Mouse (Mus musculus) intestine, embryonic 14.5 days (tissue): ENCODE results near the gene Upf3a. TPM values are rescaled to one million over a fixed set of nuclear protein-coding genes. Genes with fewer than 3 reads are reported as not detected.
"Not testable (repeated sequence)": the region's sequence is repeated elsewhere in the genome, so short reads cannot be mapped to it uniquely, and the experiment has no call there.

Experiments
- ATAC-seq: fragments of 200-750 bp; cut with Nextera tagmentation; replicated peaks from 2 replicates; pipeline ENCODE4 v1.8.0; 2017; ENCODE audit warnings: low read depth, moderate number of reproducible peaks, moderate TSS enrichment, moderate library complexity; ENCODE audit not compliant: low FRiP score, low TSS enrichment
- DNase-seq: peaks from one replicate; pipeline ENCODE4 v3.0.0-alpha.2; 2018; ENCODE audit warnings: low spot score
- H3K27ac ChIP-seq: fragments of 300-500 bp; sonication (generic); 2 replicates; pipeline ENCODE4 v1.5.1; 2014; ENCODE audit warnings: low read depth, mild to moderate bottlenecking, control low read depth
- H3K27me3 ChIP-seq: fragments of 300-500 bp; sonication (generic); replicated peaks from 2 replicates; pipeline ENCODE4 v1.6.1; 2014; ENCODE audit warnings: low read length, control low read depth; ENCODE audit not compliant: control insufficient read depth, insufficient read depth
- H3K36me3 ChIP-seq: fragments of 300-500 bp; sonication (generic); 2 replicates; pipeline ENCODE4 v1.6.1; 2014; ENCODE audit warnings: low read length, control low read depth; ENCODE audit not compliant: control insufficient read depth, insufficient read depth
- H3K4me1 ChIP-seq: fragments of 300-500 bp; sonication (generic); replicated peaks from 2 replicates; pipeline ENCODE4 v1.6.1; 2014; ENCODE audit warnings: low read length, control low read depth, mixed read lengths; ENCODE audit not compliant: control insufficient read depth, insufficient read depth
- H3K4me2 ChIP-seq: fragments of 300-500 bp; sonication (generic); 2 replicates; pipeline ENCODE4 v1.6.1; 2014; ENCODE audit warnings: low read length
- H3K4me3 ChIP-seq: fragments of 300-500 bp; sonication (generic); 2 replicates; pipeline ENCODE4 v1.5.1; 2014; ENCODE audit warnings: low read depth, low read length, control low read depth, mixed read lengths
- H3K9ac ChIP-seq: fragments of 300-500 bp; sonication (generic); 2 replicates; pipeline ENCODE4 v1.6.1; 2014; ENCODE audit warnings: mild to moderate bottlenecking, low read length
- H3K9me3 ChIP-seq: fragments of 300-500 bp; sonication (generic); 2 replicates; pipeline ENCODE4 v1.6.1; 2016; ENCODE audit warnings: low read length, control low read depth; ENCODE audit not compliant: control insufficient read depth
- WGBS: fragments of 180-500 bp; shearing (Covaris S2); extraction: QIAGEN DNeasy Blood & Tissue Kit; methylation state at CpG from one replicate; pipeline ENCODE4 v1.1.7; 2014; 5-methylcytosine and 5-hydroxymethylcytosine counted together
- polyA plus RNA-seq: library from polyadenylated mRNA; unstranded; fragments of >200 nt; fragmentation: Nextera tagmentation; extraction: Ambion mirVana; gene quantifications from 2 replicates; pipeline ENCODE4 v1.2.1, GENCODE M21; 2014

Upf3a gene
- polyA plus RNA-seq: 36.7 and 41.5 TPM in 2 replicates

DNA sequence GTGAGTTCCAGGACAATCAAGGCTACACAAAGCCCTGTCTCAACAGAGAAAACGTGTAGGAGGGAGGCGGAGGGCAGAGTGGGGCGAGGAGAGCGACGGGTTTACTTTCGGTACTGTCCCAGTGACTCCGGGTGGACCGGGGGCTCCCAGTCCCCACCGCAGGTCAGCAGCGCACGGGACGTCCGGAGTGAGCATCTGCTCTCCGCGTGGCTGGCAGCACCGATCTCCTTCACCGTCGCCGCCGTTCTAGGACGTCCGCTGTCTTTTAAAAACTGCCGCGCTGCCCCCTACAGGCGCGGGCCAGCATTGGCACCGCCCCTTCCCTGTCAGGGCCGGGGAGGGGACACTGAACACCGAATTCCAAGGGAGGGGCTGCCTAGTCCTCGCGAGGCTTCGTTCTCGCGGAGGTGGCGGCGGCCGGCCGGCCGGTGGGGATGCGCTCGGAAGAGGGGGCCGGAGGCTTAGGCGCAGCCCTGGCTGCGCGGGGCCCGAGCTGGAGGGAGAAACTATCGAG lies at the start of gene Upf3a:
Upf3a (plus strand) TSS at position 366 of the 514 bp plus-strand sequence.
- peak within 1 kb of the TSS; percentile 98 for H3K9ac ChIP-seq
- H3K4me2 ChIP-seq: peak within 1 kb of the TSS; percentile 82
- H3K36me3 ChIP-seq: peaks cover 46% of the 10 kb centered on the region
- no peaks in the 10 kb centered on the region for H3K27me3 ChIP-seq
- peak; percentile 95 for DNase-seq
- no peaks in the 10 kb centered on the region for H3K9me3 ChIP-seq
- peak; percentile 94 for ATAC-seq
- H3K27ac ChIP-seq: peak within 1 kb of the TSS; percentile 98
- H3K4me3 ChIP-seq: peak within 1 kb of the TSS; percentile 72
- WGBS: under 1% methylated on average over 47 of the region's 47 CpGs
- peaks cover 9% of the 10 kb centered on the region for H3K4me1 ChIP-seq

DNA sequence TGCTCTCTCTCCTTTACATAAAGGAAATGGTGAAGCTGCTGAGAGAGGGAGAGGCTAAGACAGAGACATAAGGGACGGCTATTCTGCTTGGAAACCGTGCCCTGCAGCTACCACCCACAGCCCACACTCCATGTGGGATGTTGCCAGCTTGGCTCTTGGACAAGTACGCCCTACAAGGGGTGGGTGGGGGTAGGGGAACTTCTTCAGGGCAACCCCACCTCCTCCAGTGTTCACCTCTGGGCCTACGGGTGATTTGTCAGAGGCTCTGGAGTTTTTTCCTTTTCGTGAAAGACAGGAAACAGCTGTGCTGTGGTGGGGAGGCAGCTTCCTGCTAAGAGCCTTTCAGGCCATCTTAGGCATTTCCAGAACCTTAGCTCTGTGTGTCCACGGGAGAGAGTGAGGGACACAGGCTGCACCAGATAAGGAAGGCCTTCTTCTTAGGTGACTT lies 45.1 kb upstream of the Upf3a start:
- Histone ChIP-seq H3K27ac (peak overlapping the region; percentile 83), H3K36me3 (no peaks in the 10 kb centered on the region), H3K4me2 (peak overlapping the region; percentile 20), H3K4me1 (peaks cover 8% of the 10 kb centered on the region; the same call in 1 of the 2 replicates), H3K27me3 (no peaks in the 10 kb centered on the region), H3K9ac (no peak overlapping the region), H3K9me3 (no peaks in the 10 kb centered on the region), H3K4me3 (no peak overlapping the region)
- DNase-seq (peak; percentile 59), ATAC-seq (peak; percentile 62)
- WGBS: 14% methylated on average over 6 of the region's 6 CpGs

DNA sequence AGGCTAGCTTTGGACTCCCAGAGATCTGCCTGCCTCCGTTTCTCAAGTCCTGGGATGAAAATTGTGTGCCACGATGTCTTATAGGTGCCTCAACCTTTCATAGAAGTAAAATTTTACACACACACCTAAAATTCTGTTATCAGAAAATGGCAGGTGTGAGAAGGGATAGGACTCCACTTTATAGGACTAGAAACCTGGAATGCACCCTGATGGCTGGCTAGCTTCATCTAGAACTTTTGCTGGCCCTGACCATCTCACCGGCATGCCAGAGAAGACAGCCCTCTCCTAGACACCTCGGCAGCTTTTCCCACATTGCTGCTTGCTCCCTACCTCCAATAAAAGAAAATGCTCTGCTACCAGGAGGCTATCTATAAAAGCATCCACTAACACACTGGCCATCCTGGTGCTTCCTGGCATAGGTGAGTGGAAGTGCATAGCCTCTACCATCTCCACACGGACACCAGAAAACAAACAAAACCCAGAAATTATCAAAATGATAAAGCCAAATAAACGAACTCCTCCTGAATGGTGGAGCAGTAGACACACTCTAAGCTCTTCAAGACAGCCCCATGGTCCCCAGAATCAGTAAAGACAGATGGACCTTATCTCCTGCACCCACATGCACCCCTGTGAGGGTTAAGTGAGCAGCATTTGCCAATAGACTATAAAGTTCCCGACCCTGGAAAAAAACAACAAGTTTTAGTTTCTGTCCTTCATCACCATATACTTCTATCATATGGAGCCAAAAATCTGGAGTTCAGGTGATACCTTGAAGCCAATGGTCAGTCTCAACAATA lies 44.4 kb upstream of the Upf3a start:
- no peak for DNase-seq
- 82% methylated on average over 7 of the region's 7 CpGs for WGBS

DNA sequence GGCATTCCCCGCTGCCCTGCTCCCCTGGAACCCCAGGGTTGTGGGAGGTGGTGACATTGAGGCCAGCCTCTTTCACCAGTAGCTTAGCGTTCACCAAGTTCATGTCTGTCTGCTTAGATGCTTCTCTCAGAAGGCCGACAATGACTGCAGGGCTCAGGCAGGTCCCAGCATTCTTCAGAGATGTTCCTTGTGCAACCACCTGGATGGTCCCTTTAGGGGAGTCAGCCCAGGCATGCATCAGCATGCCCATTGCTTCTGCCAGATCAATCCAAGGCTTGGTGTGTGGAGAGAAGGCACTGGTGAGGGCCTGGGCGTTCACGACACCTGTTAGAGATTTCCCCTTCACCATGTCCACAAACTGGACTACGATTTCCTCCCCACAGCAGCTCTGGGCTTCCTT lies 39.2 kb upstream of the Upf3a start:
- not testable (repeated sequence) for ATAC-seq, H3K27ac ChIP-seq, H3K27me3 ChIP-seq, H3K36me3 ChIP-seq, H3K9ac ChIP-seq, H3K4me3 ChIP-seq, H3K4me2 ChIP-seq, DNase-seq, H3K9me3 ChIP-seq
- H3K4me1 ChIP-seq: peaks cover 13% of the 10 kb centered on the region
- WGBS: 97% methylated on average over 5 of the region's 6 CpGs

More for the DNA sequence above, 44.4 kb upstream of the Upf3a start:
- H3K27me3 ChIP-seq: no peaks in the 10 kb centered on the region
- H3K4me3 ChIP-seq: no peak overlapping the region
- H3K36me3 ChIP-seq: no peaks in the 10 kb centered on the region
- H3K4me2 ChIP-seq: no peak overlapping the region
- peak overlapping the region; percentile 83 for H3K27ac ChIP-seq
- ATAC-seq: no peak
- H3K9me3 ChIP-seq: no peaks in the 10 kb centered on the region
- no peak overlapping the region for H3K9ac ChIP-seq
- peaks cover 8% of the 10 kb centered on the region; the same call in 1 of the 2 replicates for H3K4me1 ChIP-seq

DNA sequence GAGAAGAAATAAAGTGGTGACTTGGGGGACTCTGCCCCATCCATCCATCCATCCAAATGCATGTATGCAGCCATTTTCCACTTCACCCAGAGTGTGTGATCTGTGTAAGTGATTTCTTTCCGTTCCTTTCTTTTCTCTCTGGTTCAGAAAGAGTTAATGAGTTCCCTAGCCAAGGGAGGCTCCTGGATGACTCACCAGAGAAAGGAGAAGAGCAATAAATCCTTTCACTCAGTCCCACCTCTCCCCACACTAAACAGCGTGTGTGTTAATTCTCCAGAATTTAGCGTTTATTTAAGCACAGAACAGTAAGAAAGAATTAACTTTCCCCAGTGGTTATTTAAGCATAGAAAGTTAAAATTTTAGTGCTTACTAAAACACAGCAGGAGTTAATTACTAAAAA lies 37.8 kb upstream of the Upf3a start:
- H3K4me1 ChIP-seq: peaks cover 13% of the 10 kb centered on the region
- ATAC-seq (peak; percentile 81), DNase-seq (no peak)
- H3K27me3 ChIP-seq: no peaks in the 10 kb centered on the region
- H3K9me3 ChIP-seq: no peaks in the 10 kb centered on the region
- H3K9ac ChIP-seq: no peak overlapping the region
- H3K4me3 ChIP-seq: no peak overlapping the region
- peak overlapping the region; percentile 43; the same call in 1 of the 2 replicates for H3K27ac ChIP-seq
- 2% methylated on average over 3 of the region's 3 CpGs for WGBS
- no peaks in the 10 kb centered on the region for H3K36me3 ChIP-seq
- peak overlapping the region; percentile 29; the same call in 1 of the 2 replicates for H3K4me2 ChIP-seq

DNA sequence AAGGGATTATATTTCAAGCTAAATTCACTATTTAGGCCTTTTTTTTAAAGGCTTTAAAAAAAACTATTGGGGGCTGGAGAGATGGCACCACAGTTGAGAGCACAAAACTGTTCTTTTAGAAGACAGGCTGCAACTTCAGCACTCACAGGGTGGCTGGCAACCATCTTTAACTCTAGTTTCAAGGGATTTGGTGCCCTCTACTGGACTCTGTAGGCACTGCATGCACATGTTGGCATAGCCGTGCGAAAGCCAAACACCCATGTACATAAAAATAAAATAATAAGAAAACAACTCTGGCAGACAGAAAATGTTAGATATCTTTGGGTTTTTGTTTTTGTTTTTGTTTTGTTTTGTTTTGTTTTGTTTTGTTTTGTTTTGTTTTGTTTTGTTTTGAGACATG lies 31.7 kb upstream of the Upf3a start:
- no peaks in the 10 kb centered on the region for H3K9me3 ChIP-seq
- H3K9ac ChIP-seq: no peak overlapping the region
- DNase-seq (peak; percentile 89), ATAC-seq (no peak)
- no peak overlapping the region for H3K4me3 ChIP-seq
- H3K27me3 ChIP-seq: no peaks in the 10 kb centered on the region
- H3K4me2 ChIP-seq: no peak overlapping the region
- 27% methylated on average over 2 of the region's 2 CpGs for WGBS
- H3K36me3 ChIP-seq: no peaks in the 10 kb centered on the region
- H3K4me1 ChIP-seq: peaks cover 11% of the 10 kb centered on the region
- H3K27ac ChIP-seq: no peak overlapping the region

DNA sequence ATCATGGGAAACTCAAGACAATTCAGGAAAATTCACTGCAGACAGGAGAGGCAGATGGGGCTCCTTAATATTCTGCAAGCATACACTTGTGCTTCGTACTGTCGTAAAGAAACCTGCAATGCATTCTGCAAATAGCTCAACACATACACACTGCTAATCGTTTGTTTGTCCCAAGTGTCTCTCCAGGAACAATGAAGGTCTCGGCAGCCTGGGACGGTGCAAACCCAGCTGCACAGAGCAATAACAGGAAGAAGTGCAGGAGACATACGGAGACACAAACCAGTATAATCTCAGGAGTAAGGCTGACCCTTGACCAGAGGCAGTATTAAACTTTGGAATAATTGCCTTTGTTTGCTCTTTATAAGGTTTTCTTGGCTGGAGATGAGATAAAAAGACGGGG lies 28.9 kb upstream of the Upf3a start:
- Histone ChIP-seq H3K9me3 (no peaks in the 10 kb centered on the region), H3K27me3 (no peaks in the 10 kb centered on the region), H3K4me3 (no peak overlapping the region), H3K27ac (no peak overlapping the region), H3K9ac (no peak overlapping the region), H3K4me1 (peaks cover 20% of the 10 kb centered on the region), H3K4me2 (no peak overlapping the region; the same call in 1 of the 2 replicates), H3K36me3 (peaks cover 17% of the 10 kb centered on the region)
- 57% methylated on average over 7 of the region's 7 CpGs for WGBS
- DNase-seq: no peak
- no peak for ATAC-seq

DNA sequence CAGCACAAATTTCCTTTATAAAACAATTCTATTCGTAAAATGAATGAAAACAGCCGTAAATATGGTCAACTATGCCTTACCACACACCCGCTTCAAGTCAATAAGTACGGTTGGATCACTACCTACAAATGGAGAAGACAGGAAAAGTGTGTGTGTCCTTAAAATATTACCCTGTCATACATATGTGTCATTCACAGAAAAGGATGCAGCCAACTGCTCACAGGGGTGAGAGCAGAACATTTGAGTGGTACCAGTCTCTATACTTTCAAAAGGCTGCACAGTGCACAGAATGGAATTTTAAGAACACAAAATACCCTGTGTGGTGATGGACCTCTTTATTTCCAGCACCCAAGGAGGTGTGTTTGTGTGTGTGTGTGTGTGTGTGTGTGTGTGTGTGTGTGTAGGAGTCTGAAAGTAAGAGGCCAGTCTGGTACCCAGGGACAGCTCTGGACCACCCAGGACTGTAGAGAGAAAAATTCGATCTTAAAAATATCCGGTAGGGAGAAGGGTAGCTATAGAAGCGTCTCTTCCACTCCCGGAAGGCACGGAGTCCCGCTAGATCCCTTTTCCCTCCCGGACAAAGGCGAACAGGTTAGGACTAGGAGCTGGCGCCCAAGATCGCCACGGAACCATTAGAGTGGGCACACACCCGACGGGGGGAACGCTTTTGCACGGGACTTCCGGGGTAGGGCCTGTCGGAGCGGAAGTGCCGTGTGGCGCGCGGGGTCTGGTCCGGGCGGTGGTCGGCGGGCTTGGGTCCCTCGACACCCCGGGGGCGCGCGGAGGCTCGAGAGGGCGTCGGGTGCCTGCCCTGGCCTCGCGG lies 28.2 kb upstream of the Upf3a start, which contains the start of gene Cdc16:
Cdc16 (plus strand) TSS at position 695 of the 823 bp plus-strand sequence.
- DNase-seq (peak; percentile 98), ATAC-seq (peak; percentile 96)
- Histone ChIP-seq H3K27ac (peak within 1 kb of the TSS; percentile 82), H3K9me3 (no peaks in the 10 kb centered on the region), H3K36me3 (peaks cover 24% of the 10 kb centered on the region), H3K4me1 (peaks cover 20% of the 10 kb centered on the region), H3K27me3 (no peaks in the 10 kb centered on the region), H3K4me3 (peak within 1 kb of the TSS; percentile 88), H3K9ac (peak within 1 kb of the TSS; percentile 89), H3K4me2 (peak within 1 kb of the TSS; percentile 61)
- WGBS: 7% methylated on average over 40 of the region's 40 CpGs
